Mouse (Mus musculus): ENCODE data around the gene Dis3l2. TPM values are rescaled to one million over a fixed set of nuclear protein-coding genes. Genes with fewer than 3 reads are reported as not detected.

Gene Dis3l2
- polyA plus RNA-seq, 1 experiment: 19.8 TPM

DNA sequence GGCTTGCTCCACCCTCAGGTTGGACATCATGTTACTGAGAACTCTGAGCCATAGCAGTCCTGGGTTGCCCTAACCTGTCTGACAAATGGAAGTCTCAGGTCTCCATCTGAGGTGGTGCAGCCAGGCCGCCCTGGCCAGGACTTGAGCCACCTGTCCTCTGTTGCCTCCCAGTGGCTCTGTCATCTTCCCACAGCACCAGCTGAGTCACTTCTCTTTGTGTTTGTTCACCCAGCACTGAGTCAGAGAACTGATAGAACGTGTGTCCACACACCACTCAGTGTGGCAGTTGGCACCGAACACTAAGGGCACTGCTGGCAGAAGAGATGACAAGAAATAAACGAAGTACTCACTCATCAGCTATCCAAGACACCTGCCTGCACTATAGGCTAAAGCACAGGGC is 347.8 kb downstream of the Dis3l2 start:
- Histone ChIP-seq H3K4me3 (ENCODE audit: control insufficient read depth, insufficient read depth, low read length) (no peak overlapping the region), H3K27ac (ENCODE audit: control insufficient read depth, insufficient read depth, low read length) (no peak overlapping the region), H3K4me1 (replicated peaks; ENCODE audit: control insufficient read depth, insufficient read depth, low read length) (no peaks in the 10 kb centered on the region), H3K27me3 (ENCODE audit: control insufficient read depth, insufficient read depth, low read length) (no peaks in the 10 kb centered on the region), H3K36me3 (ENCODE audit: control insufficient read depth, insufficient read depth, low read length) (no peaks in the 10 kb centered on the region)
- DNase-seq: no peak
- 93% methylated on average over 4 of the region's 4 CpGs for WGBS
- TF ChIP-seq CTCF (IDR thresholded peaks at IDR 0.05; ENCODE audit: borderline replicate concordance, control insufficient read depth, extremely low read depth, insufficient read depth, low read length, poor library complexity) (no peak), POLR2A (IDR thresholded peaks at IDR 0.05; ENCODE audit: control insufficient read depth, extremely low read depth, insufficient read depth, low read length, poor library complexity) (no peak)

DNA sequence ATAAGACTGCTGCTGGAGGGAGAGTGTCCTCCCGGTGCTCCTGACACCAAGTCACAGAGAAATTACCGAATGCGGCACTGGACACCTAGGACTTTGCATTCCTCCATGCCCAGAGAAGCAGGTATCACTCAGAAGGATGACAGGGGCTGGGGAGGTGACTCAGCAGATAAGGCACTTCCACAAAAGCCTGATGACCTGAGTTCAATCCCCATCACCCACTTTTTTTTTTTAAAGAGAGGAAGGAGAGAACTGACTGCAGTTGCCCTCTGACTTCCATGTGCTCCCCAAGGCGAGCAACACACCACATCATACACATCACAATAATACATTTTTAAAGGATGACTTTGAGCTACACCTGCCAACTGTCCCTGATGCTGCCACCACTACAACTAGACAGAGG is 353.5 kb downstream of the Dis3l2 start:
- no peak overlapping the region for H3K27ac ChIP-seq (ENCODE audit: control insufficient read depth, insufficient read depth, low read length)
- H3K4me3 ChIP-seq (ENCODE audit: control insufficient read depth, insufficient read depth, low read length): no peak overlapping the region
- no peaks in the 10 kb centered on the region for H3K27me3 ChIP-seq (ENCODE audit: control insufficient read depth, insufficient read depth, low read length)
- TF ChIP-seq POLR2A (IDR thresholded peaks at IDR 0.05; ENCODE audit: control insufficient read depth, extremely low read depth, insufficient read depth, low read length, poor library complexity): no peak
- no peak for TF ChIP-seq CTCF (IDR thresholded peaks at IDR 0.05; ENCODE audit: borderline replicate concordance, control insufficient read depth, extremely low read depth, insufficient read depth, low read length, poor library complexity)
- no peak for DNase-seq
- H3K4me1 ChIP-seq (replicated peaks; ENCODE audit: control insufficient read depth, insufficient read depth, low read length): no peaks in the 10 kb centered on the region
- H3K36me3 ChIP-seq (ENCODE audit: control insufficient read depth, insufficient read depth, low read length): no peaks in the 10 kb centered on the region
- WGBS: 79% methylated on average over 4 of the region's 4 CpGs

DNA sequence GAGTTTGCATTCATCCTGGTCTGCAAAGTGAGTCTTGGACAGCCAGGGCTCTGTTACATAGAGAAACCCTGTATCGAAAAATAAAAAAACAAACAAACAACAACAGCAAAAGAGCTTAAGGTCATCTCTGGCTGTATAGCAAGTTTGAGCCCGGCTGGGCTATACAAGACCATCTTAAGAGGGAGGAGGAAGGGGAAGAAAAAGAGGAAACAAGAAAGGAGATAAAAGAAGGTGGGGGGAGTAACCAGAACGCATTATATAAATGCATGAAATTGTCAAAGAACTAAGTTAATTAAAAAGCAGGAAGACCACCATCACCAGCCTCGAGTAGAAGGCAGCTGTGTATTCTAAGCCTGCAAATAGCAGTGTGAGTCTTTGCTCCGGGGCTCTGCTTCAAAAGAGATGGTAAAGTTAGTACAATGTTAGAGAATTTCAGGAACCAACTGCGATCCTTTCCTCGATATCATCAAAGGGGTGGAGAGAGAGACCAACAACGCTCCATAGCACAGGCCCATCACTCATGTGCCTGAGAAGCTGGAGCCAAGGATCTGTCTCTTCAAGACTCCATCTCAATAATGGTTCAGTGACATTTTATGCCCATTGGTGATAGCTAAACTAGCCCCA is 355.5 kb downstream of the Dis3l2 start:
- Histone ChIP-seq H3K36me3 (ENCODE audit: control insufficient read depth, insufficient read depth, low read length) (no peaks in the 10 kb centered on the region), H3K27me3 (ENCODE audit: control insufficient read depth, insufficient read depth, low read length) (no peaks in the 10 kb centered on the region), H3K4me3 (ENCODE audit: control insufficient read depth, insufficient read depth, low read length) (no peak overlapping the region), H3K4me1 (replicated peaks; ENCODE audit: control insufficient read depth, insufficient read depth, low read length) (no peaks in the 10 kb centered on the region), H3K27ac (ENCODE audit: control insufficient read depth, insufficient read depth, low read length) (no peak overlapping the region)
- 65% methylated on average over 8 of the region's 8 CpGs for WGBS
- no peak for DNase-seq
- TF ChIP-seq POLR2A (IDR thresholded peaks at IDR 0.05; ENCODE audit: control insufficient read depth, extremely low read depth, insufficient read depth, low read length, poor library complexity) (no peak), CTCF (IDR thresholded peaks at IDR 0.05; ENCODE audit: borderline replicate concordance, control insufficient read depth, extremely low read depth, insufficient read depth, low read length, poor library complexity) (no peak)

DNA sequence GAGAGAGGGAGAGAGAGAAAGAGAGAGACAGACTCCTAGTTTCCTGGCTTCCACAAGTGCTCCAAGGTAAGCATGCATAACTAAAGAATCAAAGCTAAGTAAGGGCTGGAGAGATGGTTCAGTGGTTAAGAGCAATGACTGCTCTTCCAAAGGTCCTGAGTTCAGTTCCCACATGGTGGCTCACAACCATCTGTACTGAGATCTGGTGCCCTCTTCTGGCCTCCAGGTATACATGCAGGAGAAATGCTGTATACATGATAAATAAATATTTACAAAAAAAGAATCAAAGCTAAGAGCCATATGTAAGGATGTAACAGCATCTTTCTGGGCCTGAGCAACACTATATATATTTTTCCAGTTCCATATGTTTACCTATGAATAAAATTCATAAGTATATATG is 357.3 kb downstream of the Dis3l2 start:
- H3K36me3 ChIP-seq (ENCODE audit: control insufficient read depth, insufficient read depth, low read length): no peaks in the 10 kb centered on the region
- no peak for DNase-seq
- TF ChIP-seq CTCF (IDR thresholded peaks at IDR 0.05; ENCODE audit: borderline replicate concordance, control insufficient read depth, extremely low read depth, insufficient read depth, low read length, poor library complexity): no peak
- TF ChIP-seq POLR2A (IDR thresholded peaks at IDR 0.05; ENCODE audit: control insufficient read depth, extremely low read depth, insufficient read depth, low read length, poor library complexity): no peak

DNA sequence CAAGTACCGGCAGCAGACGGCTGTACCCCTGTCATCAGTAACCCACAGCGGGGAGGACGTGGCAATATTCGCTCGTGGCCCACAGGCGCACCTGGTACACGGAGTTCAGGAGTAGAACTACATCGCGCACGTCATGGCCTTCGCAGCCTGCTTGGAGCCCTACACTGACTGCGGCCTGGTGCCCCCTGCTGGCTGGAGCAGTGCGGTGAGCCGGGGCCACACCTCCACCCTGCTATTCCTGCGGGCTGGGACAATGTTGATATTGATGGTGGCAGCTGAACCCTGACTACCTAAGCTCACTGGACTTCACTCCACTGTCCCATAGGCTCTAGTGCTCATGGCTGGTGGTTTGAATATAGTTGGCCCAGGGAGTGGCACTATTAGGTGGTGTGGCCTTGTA is 367.1 kb downstream of the Dis3l2 start:
- WGBS: 53% methylated on average over 16 of the region's 16 CpGs
- DNase-seq: peak; percentile 49

More for the DNA sequence above, 357.3 kb downstream of the Dis3l2 start:
- no peak overlapping the region for H3K27ac ChIP-seq (ENCODE audit: control insufficient read depth, insufficient read depth, low read length)
- H3K4me1 ChIP-seq (replicated peaks; ENCODE audit: control insufficient read depth, insufficient read depth, low read length): no peaks in the 10 kb centered on the region
- no peaks in the 10 kb centered on the region for H3K27me3 ChIP-seq (ENCODE audit: control insufficient read depth, insufficient read depth, low read length)
- no peak overlapping the region for H3K4me3 ChIP-seq (ENCODE audit: control insufficient read depth, insufficient read depth, low read length)

GRCm38 (mm10) chr1:87073776-87074175 is 370.2 kb downstream of the Dis3l2 start:
- no peaks in the 10 kb centered on the region for H3K4me1 ChIP-seq (replicated peaks; ENCODE audit: control insufficient read depth, insufficient read depth, low read length)
- H3K27ac ChIP-seq (ENCODE audit: control insufficient read depth, insufficient read depth, low read length): no peak overlapping the region
- 91% methylated on average over 8 of the region's 8 CpGs for WGBS
- H3K4me3 ChIP-seq (ENCODE audit: control insufficient read depth, insufficient read depth, low read length): no peak overlapping the region
- no peak for TF ChIP-seq CTCF (IDR thresholded peaks at IDR 0.05; ENCODE audit: borderline replicate concordance, control insufficient read depth, extremely low read depth, insufficient read depth, low read length, poor library complexity)
- no peak for TF ChIP-seq POLR2A (IDR thresholded peaks at IDR 0.05; ENCODE audit: control insufficient read depth, extremely low read depth, insufficient read depth, low read length, poor library complexity)
- H3K27me3 ChIP-seq (ENCODE audit: control insufficient read depth, insufficient read depth, low read length): no peaks in the 10 kb centered on the region
- H3K36me3 ChIP-seq (ENCODE audit: control insufficient read depth, insufficient read depth, low read length): no peaks in the 10 kb centered on the region
- no peak for DNase-seq

More for the DNA sequence above, 367.1 kb downstream of the Dis3l2 start:
- Histone ChIP-seq H3K4me1 (replicated peaks; ENCODE audit: control insufficient read depth, insufficient read depth, low read length) (no peaks in the 10 kb centered on the region), H3K4me3 (ENCODE audit: control insufficient read depth, insufficient read depth, low read length) (no peak overlapping the region), H3K27ac (ENCODE audit: control insufficient read depth, insufficient read depth, low read length) (no peak overlapping the region), H3K27me3 (ENCODE audit: control insufficient read depth, insufficient read depth, low read length) (no peaks in the 10 kb centered on the region), H3K36me3 (ENCODE audit: control insufficient read depth, insufficient read depth, low read length) (no peaks in the 10 kb centered on the region)
- TF ChIP-seq CTCF (IDR thresholded peaks at IDR 0.05; ENCODE audit: borderline replicate concordance, control insufficient read depth, extremely low read depth, insufficient read depth, low read length, poor library complexity) (peak; percentile 80; the same call in 1 of the 2 replicates), POLR2A (IDR thresholded peaks at IDR 0.05; ENCODE audit: control insufficient read depth, extremely low read depth, insufficient read depth, low read length, poor library complexity) (no peak)

DNA sequence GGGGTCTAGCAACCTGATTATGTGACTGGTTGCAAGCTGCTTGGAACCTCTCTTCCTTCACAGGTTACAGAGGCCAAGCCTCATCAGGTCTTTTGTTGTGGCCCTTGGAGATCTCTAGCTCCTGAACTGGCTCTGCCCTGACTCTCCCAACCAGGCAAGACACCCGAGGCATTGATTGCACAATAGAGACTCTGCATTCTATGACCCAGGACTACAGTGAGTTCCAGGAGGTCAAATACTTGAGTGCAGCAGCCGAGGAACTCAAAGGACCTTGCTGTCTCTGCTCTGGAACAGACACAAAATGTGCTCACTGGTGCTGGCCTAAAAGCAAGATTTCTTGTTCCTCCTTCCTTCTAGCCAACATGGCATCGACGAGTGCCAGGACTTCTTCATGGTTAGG is 382.6 kb downstream of the Dis3l2 start:
- Histone ChIP-seq H3K4me3 (ENCODE audit: control insufficient read depth, insufficient read depth, low read length) (no peak overlapping the region), H3K4me1 (replicated peaks; ENCODE audit: control insufficient read depth, insufficient read depth, low read length) (no peaks in the 10 kb centered on the region), H3K27ac (ENCODE audit: control insufficient read depth, insufficient read depth, low read length) (no peak overlapping the region), H3K36me3 (ENCODE audit: control insufficient read depth, insufficient read depth, low read length) (no peaks in the 10 kb centered on the region), H3K27me3 (ENCODE audit: control insufficient read depth, insufficient read depth, low read length) (no peaks in the 10 kb centered on the region)
- 83% methylated on average over 4 of the region's 4 CpGs for WGBS
- TF ChIP-seq CTCF (IDR thresholded peaks at IDR 0.05; ENCODE audit: borderline replicate concordance, control insufficient read depth, extremely low read depth, insufficient read depth, low read length, poor library complexity) (no peak), POLR2A (IDR thresholded peaks at IDR 0.05; ENCODE audit: control insufficient read depth, extremely low read depth, insufficient read depth, low read length, poor library complexity) (no peak)
- no peak for DNase-seq

Data from thymus, adult 2 months (tissue).